Comparison of ENCODE assay signal across 9 mouse cellular contexts in genomic region chr10:121409717-121410116, GRCm38 (mm10). TPM values are rescaled to one million over a fixed set of nuclear protein-coding genes. Genes with fewer than 3 reads are reported as not detected.
DNase-seq lines count a peak whose midpoint lies in the region; ATAC-seq and TF ChIP-seq lines count a peak whose summit lies in the region.
"Had no signal": no experiment of that assay in that cellular context is flagged by ENCODE, and none has a peak within 500 bp of the region (broad histone marks: within the 10 kb centered on the region; RNA-seq: fewer than 3 reads in every experiment).

No protein-coding gene starts in this region.

- no peak for ATAC-seq in forebrain, embryonic 11.5 days (replicated peaks; ENCODE audit: low FRiP score)
- ATAC-seq in intestine, postnatal 0 days = no peak

- H3K36me3 ChIP-seq in forebrain, embryonic 11.5 days (ENCODE audit: control insufficient read depth, insufficient read depth, low read length) = no peaks in the 10 kb centered on the region
- H3K36me3 ChIP-seq in forebrain, embryonic 10.5 days (replicated peaks) = peaks cover 31% of the 10 kb centered on the region
- peaks cover 38% of the 10 kb centered on the region for H3K36me3 ChIP-seq in intestine, postnatal 0 days (ENCODE audit: control insufficient read depth, insufficient read depth)

- no peak overlapping the region for H3K4me2 ChIP-seq in forebrain, embryonic 11.5 days (ENCODE audit: low read depth, low read length, severe bottlenecking)
- H3K4me2 ChIP-seq in intestine, postnatal 0 days (replicated peaks; ENCODE audit: low read depth) = no peak overlapping the region
- H3K4me2 ChIP-seq: liver, embryonic 13.5 days had no signal

- H3K9ac ChIP-seq in forebrain, embryonic 11.5 days (ENCODE audit: low read length) = no peak overlapping the region
- H3K9ac ChIP-seq in intestine, postnatal 0 days (ENCODE audit: low read depth, low read length) = no peak overlapping the region
- H3K9ac ChIP-seq: liver, embryonic 13.5 days had no signal

- 74% methylated on average over 7 of the region's 7 CpGs for WGBS in forebrain, embryonic 11.5 days
- WGBS in forebrain, embryonic 10.5 days = 75% methylated on average over 7 of the region's 7 CpGs
- 55% methylated on average over 7 of the region's 7 CpGs for WGBS in intestine, postnatal 0 days

- no peak overlapping the region for H3K27ac ChIP-seq in forebrain, embryonic 11.5 days (ENCODE audit: low read depth, low read length)
- no peak overlapping the region for H3K27ac ChIP-seq in forebrain, embryonic 10.5 days
- no peak overlapping the region for H3K27ac ChIP-seq in intestine, postnatal 0 days (ENCODE audit: low read depth, low read length)
- H3K27ac ChIP-seq: liver, embryonic 13.5 days had no signal

- peak; percentile 70 for DNase-seq in forebrain, embryonic 11.5 days (ENCODE audit: low spot score)
- no peak for DNase-seq in forebrain, embryonic 10.5 days (ENCODE audit: extremely low spot score, low spot score)
- peak; percentile 40 to 48 for DNase-seq in right cerebral cortex, adult 2 months (ENCODE audit: low spot score in 2 of 2)
- DNase-seq in right cerebral cortex, postnatal 14 days = no peak
- DNase-seq in c-Kit-positive CD71-positive TER-119-positive erythroid progenitor cells, embryonic 14.5 days (ENCODE audit: low spot score) = peak; percentile 68
- peak; percentile 77 for DNase-seq in retina, postnatal 1 day
- no peak for DNase-seq in ovary, adult 18-20 months (ENCODE audit: low spot score)
- DNase-seq: liver, embryonic 13.5 days had no signal

- no peak overlapping the region for H3K4me3 ChIP-seq in forebrain, embryonic 11.5 days (ENCODE audit: low read depth, low read length)
- H3K4me3 ChIP-seq in forebrain, embryonic 10.5 days = no peak overlapping the region
- no peak overlapping the region for H3K4me3 ChIP-seq in intestine, postnatal 0 days (ENCODE audit: low read depth, low read length)
- H3K4me3 ChIP-seq: liver, embryonic 13.5 days had no signal

- H3K27me3 ChIP-seq in forebrain, embryonic 11.5 days (ENCODE audit: control insufficient read depth, insufficient read depth, low read length) = no peaks in the 10 kb centered on the region
- no peaks in the 10 kb centered on the region for H3K27me3 ChIP-seq in forebrain, embryonic 10.5 days (ENCODE audit: poor library complexity, severe bottlenecking)
- H3K27me3 ChIP-seq in intestine, postnatal 0 days (replicated peaks; ENCODE audit: control insufficient read depth, insufficient read depth, low read length) = no peaks in the 10 kb centered on the region
- H3K27me3 ChIP-seq: liver, embryonic 13.5 days had no signal

- no peaks in the 10 kb centered on the region for H3K4me1 ChIP-seq in forebrain, embryonic 11.5 days (replicated peaks; ENCODE audit: control insufficient read depth, insufficient read depth, low read length)
- H3K4me1 ChIP-seq in forebrain, embryonic 10.5 days = peaks cover 17% of the 10 kb centered on the region
- no peaks in the 10 kb centered on the region for H3K4me1 ChIP-seq in intestine, postnatal 0 days (replicated peaks; ENCODE audit: control insufficient read depth, insufficient read depth, low read length)
- H3K4me1 ChIP-seq: liver, embryonic 13.5 days had no signal

- no peaks in the 10 kb centered on the region for H3K9me3 ChIP-seq in forebrain, embryonic 11.5 days (ENCODE audit: control insufficient read depth, low read length)
- H3K9me3 ChIP-seq in forebrain, embryonic 10.5 days = no peaks in the 10 kb centered on the region
- no peaks in the 10 kb centered on the region for H3K9me3 ChIP-seq in intestine, postnatal 0 days (ENCODE audit: control insufficient read depth)
- H3K9me3 ChIP-seq: liver, embryonic 13.5 days had no signal

- peak; percentile 86 for TF ChIP-seq CTCF in intestine, postnatal 0 days (IDR thresholded peaks at IDR 0.05; ENCODE audit: low read depth)

RNA-seq across cellular contexts. Expression of gene Gns, which starts 44.8 kb away (rescaled TPM):
- polyA plus RNA-seq in forebrain, embryonic 11.5 days (2014; fragmentation: Nextera tagmentation; extraction: Ambion mirVana) = 43.1 and 45.6 TPM in 2 replicates
- polyA plus RNA-seq in forebrain, embryonic 10.5 days (2016; fragmentation: Nextera tagmentation; extraction: Ambion mirVana) = 34.9 and 37.6 TPM in 2 replicates
- polyA plus RNA-seq in intestine, postnatal 0 days (2015; fragmentation: Nextera tagmentation; extraction: Ambion mirVana) = 68.6 and 78.1 TPM in 2 replicates

RNA-seq across cellular contexts. Expression of gene Tbc1d30, which starts 58.6 kb away (rescaled TPM):
- polyA plus RNA-seq in forebrain, embryonic 11.5 days (2014; fragmentation: Nextera tagmentation; extraction: Ambion mirVana) = 3.0 and 3.3 TPM in 2 replicates
- polyA plus RNA-seq in forebrain, embryonic 10.5 days (2016; fragmentation: Nextera tagmentation; extraction: Ambion mirVana) = 1.5 and 1.6 TPM in 2 replicates
- polyA plus RNA-seq in intestine, postnatal 0 days (2015; fragmentation: Nextera tagmentation; extraction: Ambion mirVana) = 2.8 and 2.9 TPM in 2 replicates

Comparison
In these comparisons a context has a peak if more than half of its experiments do, and no peak if none do; other contexts are left out.
1. DNase-seq: peak in forebrain, embryonic 11.5 days (single experiment), right cerebral cortex, adult 2 months (2 of 2), c-Kit-positive CD71-positive TER-119-positive erythroid progenitor cells, embryonic 14.5 days (single experiment) and retina, postnatal 1 day (single experiment); none in forebrain, embryonic 10.5 days (single experiment), right cerebral cortex, postnatal 14 days (single experiment) and ovary, adult 18-20 months (single experiment).